Mouse (Mus musculus): ENCODE measurements around the gene Selenon. TPM values are rescaled to one million over a fixed set of nuclear protein-coding genes. Genes with fewer than 3 reads are reported as not detected.
"Not testable (repeated sequence)": the region's sequence is repeated elsewhere in the genome, so short reads cannot be mapped to it uniquely, and the experiment has no call there.

Selenon gene
- polyA plus RNA-seq, 1 experiment from 2014 or later: 4.1 TPM

DNA sequence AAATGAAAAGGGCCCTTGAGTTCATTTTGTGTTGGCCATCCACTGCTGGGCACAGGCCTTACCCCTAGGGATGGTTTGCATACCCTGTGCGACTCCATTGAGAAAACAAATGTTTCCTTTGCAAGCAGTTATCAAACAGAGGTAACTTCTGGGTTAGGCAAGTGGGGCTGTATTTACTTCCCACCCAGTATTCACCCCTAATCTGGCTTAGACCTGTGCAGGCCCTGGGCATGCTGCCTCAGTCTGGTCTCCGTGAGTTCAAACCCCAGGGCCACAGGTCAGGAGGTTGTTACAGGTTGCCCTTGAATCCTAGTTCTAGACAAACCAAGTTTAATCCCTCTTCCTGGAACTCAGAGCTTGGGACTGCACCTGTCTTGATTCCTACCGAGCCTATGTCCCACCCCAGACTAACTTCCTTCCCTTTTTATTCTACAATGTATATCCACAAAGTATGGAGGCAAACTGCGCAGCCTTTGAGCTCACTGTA, 46.6 kb downstream of the Selenon start:
- peak overlapping the region; percentile 84 for H3K27ac ChIP-seq (replicated peaks)
- no peak for ATAC-seq (ENCODE audit: insufficient read depth)
- peaks cover 3% of the 10 kb centered on the region; the same call in 1 of the 2 replicates for H3K36me3 ChIP-seq (replicated peaks)
- H3K9me3 ChIP-seq (replicated peaks): no peaks in the 10 kb centered on the region
- H3K9ac ChIP-seq: peak overlapping the region; percentile 20; the same call in 1 of the 2 replicates
- H3K4me3 ChIP-seq (replicated peaks): no peak overlapping the region
- 58% methylated on average over 4 of the region's 4 CpGs for WGBS (ENCODE audit: insufficient replicate concordance)
- H3K27me3 ChIP-seq: no peaks in the 10 kb centered on the region
- peaks cover 75% of the 10 kb centered on the region for H3K4me1 ChIP-seq (replicated peaks)
- H3K4me2 ChIP-seq: peak overlapping the region; percentile 23; the same call in 1 of the 2 replicates

DNA sequence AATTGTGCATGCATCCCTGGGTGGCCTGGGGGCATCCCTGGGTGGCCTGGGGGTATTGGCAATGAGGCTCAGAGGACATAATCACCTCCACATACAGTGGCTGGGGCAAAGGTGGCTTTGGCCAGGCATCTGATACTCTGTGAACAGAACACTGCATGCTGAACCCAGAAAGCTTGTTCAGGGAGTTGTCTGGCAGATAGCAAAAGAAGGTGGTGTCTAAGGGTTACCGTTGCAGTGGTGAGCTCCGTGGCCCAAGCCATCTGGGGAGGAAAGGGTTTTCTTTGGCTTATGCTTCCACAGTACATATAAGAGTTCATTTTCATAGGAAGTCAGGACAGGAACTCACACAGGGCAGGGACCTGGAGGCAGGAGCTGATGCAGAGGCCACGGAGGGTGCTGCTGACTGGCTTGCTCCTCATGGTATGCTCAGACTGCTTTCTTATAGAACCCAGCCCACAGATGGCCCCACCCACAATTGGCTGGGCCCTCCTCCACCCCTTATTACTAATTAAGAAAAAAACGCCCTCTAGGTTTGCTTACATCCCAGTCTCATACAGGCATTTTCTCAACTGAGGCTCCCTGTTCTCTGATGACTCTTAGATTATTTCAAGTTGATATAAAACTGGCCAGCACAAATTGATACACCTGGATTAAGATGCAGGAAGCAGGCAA, 48.1 kb downstream of the Selenon start:
- peaks cover 3% of the 10 kb centered on the region; the same call in 1 of the 2 replicates for H3K36me3 ChIP-seq (replicated peaks)
- H3K4me1 ChIP-seq (replicated peaks): peaks cover 68% of the 10 kb centered on the region
- peak overlapping the region; percentile 30 for H3K4me3 ChIP-seq (replicated peaks)
- no peaks in the 10 kb centered on the region for H3K27me3 ChIP-seq
- WGBS (ENCODE audit: insufficient replicate concordance): 29% methylated on average over 4 of the region's 4 CpGs
- ATAC-seq (ENCODE audit: insufficient read depth): peak; percentile 60
- H3K27ac ChIP-seq (replicated peaks): peak overlapping the region; percentile 67
- peak overlapping the region; percentile 31; the same call in 1 of the 2 replicates for H3K9ac ChIP-seq
- H3K9me3 ChIP-seq (replicated peaks): no peaks in the 10 kb centered on the region
- peak overlapping the region; percentile 59 for H3K4me2 ChIP-seq

DNA sequence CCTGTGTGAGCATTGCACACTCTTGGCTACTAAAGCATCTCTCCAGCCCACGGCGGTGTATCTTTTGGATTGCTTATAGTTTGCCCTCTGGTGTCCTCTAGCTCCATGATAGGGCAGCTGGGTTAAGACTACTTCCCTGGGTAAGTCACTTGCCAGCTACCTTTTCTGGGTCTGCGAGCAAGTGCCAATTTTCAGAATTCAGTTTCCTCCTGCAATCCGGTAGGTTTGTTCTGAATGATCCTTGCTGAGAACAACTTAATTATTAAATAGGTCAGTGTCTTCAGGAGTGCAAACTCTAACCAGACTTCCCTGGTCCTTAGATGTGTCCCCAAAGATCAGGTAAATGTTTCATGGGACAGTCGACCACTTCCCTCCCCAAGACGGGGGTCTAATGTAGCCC, 50.9 kb downstream of the Selenon start:
- Histone ChIP-seq H3K4me1 (replicated peaks) (peaks cover 67% of the 10 kb centered on the region), H3K36me3 (replicated peaks) (no peaks in the 10 kb centered on the region), H3K27me3 (no peaks in the 10 kb centered on the region; the same call in 1 of the 2 replicates), H3K9me3 (replicated peaks) (no peaks in the 10 kb centered on the region), H3K9ac (no peak overlapping the region), H3K27ac (replicated peaks) (no peak overlapping the region), H3K4me3 (replicated peaks) (no peak overlapping the region), H3K4me2 (no peak overlapping the region)
- 77% methylated on average over 6 of the region's 6 CpGs for WGBS (ENCODE audit: insufficient replicate concordance)
- no peak for ATAC-seq (ENCODE audit: insufficient read depth)

DNA sequence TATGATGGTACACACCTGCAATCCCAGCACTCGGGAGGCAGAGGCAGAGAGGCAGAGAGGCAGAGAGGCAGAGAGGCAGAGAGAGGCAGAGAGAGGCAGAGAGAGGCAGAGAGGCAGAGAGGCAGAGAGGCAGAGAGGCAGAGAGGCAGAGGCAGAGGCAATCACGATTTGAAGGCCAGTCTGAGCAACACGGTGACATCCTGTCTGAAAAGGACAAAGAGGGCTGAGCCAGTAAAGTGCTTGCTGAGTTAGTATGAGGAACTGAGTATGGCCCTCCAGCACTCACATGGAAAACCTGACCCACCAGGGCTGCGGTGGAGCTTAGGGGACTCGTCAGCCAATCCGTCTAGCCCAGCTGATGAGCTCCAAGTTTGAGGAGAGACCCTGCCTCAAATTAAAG, 53.0 kb downstream of the Selenon start:
- 54% methylated on average over 6 of the region's 6 CpGs for WGBS (ENCODE audit: insufficient replicate concordance)
- not testable (repeated sequence) for H3K27me3 ChIP-seq; H3K9ac ChIP-seq; H3K4me2 ChIP-seq; H3K4me3 ChIP-seq (replicated peaks); ATAC-seq (ENCODE audit: insufficient read depth); H3K36me3 ChIP-seq (replicated peaks); H3K27ac ChIP-seq (replicated peaks); H3K9me3 ChIP-seq (replicated peaks)
- H3K4me1 ChIP-seq (replicated peaks): peaks cover 67% of the 10 kb centered on the region

DNA sequence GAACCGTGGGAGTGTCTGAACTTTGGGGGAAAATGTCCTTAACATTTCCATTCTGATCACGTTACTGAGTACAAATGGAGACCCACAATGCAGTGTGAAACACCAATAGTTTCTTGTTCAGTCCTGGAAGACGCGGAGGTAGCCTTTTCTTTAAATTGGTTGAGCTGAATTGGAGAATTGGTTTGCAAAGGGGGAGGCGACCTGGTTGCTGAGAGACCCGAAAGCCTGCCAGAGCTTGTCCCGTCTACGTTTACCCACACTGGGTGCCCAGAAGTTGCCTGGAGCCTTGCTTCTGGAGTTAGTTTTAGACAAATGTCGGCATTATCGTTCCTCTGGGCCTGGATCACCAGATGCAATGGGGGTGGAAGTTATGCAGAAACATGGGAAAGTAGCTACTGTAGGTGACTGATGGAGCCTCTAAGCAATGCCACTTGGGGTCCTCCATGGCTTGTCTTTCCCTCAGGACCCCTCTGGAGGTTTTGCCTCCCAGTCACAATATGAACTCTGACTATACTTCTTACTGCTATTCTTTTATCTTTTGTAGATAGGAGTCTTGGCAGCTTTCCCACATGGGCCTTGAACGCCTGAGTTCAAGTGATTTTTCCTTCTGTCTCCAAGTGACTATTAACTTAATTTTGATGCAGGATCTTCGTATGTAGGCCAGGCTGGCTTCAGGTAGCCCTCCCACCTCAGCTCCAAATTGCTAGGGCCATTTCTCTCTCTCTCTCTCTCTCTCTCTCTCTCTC, 53.8 kb downstream of the Selenon start:
- H3K27ac ChIP-seq (replicated peaks): no peak overlapping the region

DNA sequence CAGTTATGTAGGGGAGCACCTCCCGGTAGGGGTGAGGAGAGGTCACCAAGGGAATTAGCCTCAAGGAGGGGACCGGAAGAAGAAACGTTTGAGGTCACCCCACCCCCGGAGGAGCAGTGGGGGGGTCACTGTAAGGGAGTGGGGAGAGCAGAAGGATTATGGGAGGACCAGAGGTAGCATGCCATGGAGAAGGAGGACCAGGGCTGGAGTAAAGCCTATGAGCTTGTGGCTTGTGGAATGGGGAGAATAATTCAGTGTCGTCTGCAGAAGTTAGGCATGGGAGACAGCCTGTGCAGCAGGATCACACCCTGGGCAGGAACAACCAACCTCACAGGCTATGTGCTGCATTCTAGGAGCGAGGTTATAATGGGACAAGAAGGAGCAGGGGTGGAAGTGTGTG, 54.7 kb downstream of the Selenon start:
- 5% methylated on average over 6 of the region's 6 CpGs for WGBS (ENCODE audit: insufficient replicate concordance)
- Histone ChIP-seq H3K27me3 (peaks cover 8% of the 10 kb centered on the region; the same call in 1 of the 2 replicates), H3K9me3 (replicated peaks) (no peaks in the 10 kb centered on the region), H3K4me2 (peak overlapping the region; percentile 94), H3K4me1 (replicated peaks) (peaks cover 59% of the 10 kb centered on the region), H3K27ac (replicated peaks) (peak overlapping the region; percentile 84), H3K9ac (peak overlapping the region; percentile 47), H3K4me3 (replicated peaks) (peak overlapping the region; percentile 62), H3K36me3 (replicated peaks) (no peaks in the 10 kb centered on the region)
- peak; percentile 4; the same call in 1 of the 2 replicates for ATAC-seq (ENCODE audit: insufficient read depth)

More for the DNA sequence above, 53.8 kb downstream of the Selenon start:
- Histone ChIP-seq H3K36me3 (replicated peaks) (no peaks in the 10 kb centered on the region), H3K4me2 (peak overlapping the region; percentile 94), H3K4me1 (replicated peaks) (peaks cover 62% of the 10 kb centered on the region), H3K27me3 (peaks cover 4% of the 10 kb centered on the region; the same call in 1 of the 2 replicates), H3K9me3 (replicated peaks) (no peaks in the 10 kb centered on the region), H3K4me3 (replicated peaks) (peak overlapping the region; percentile 62), H3K9ac (no peak overlapping the region)
- no peak for ATAC-seq (ENCODE audit: insufficient read depth)
- 60% methylated on average over 12 of the region's 12 CpGs for WGBS (ENCODE audit: insufficient replicate concordance)

DNA sequence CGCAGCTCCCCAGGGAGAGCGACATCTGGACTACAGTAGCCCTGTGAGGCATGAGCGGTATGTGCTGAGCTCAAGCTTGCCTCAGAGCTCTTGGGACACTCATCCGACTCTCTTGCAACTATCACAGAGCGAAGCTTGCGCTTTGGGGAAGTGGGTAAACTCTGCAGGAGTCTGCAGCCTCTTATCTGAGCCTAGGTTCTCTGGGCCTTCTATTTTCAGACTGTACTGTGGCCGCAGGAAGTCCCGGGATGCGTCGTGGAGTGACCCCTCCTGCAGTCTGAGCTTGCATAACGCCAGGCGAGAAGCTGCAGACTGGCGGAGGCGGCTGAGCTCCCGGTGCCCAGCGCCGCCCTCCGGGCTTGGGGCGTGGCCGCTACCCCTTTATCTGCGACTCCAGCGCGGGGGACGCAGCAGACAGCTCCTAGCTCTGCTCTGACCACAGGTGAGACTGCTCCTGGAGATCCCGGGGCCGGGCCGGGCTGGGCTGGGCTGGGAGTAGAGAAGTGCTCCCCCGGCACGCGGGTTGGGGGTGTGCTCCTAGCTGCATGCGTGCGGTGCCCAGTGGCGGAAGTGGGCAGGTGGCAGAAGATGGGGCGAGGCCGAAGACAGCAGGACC, 55.3 kb downstream of the Selenon start, which contains the start of gene Paqr7:
Gene Paqr7 (plus strand): TSS at position 103 of the 616 bp plus-strand sequence.
- Histone ChIP-seq H3K9ac (peak within 1 kb of the TSS; percentile 47), H3K27me3 (peaks cover 11% of the 10 kb centered on the region; the same call in 1 of the 2 replicates), H3K4me3 (replicated peaks) (peak within 1 kb of the TSS; percentile 62), H3K36me3 (replicated peaks) (no peaks in the 10 kb centered on the region), H3K4me1 (replicated peaks) (peaks cover 57% of the 10 kb centered on the region), H3K9me3 (replicated peaks) (no peaks in the 10 kb centered on the region), H3K27ac (replicated peaks) (peak within 1 kb of the TSS; percentile 84), H3K4me2 (peak within 1 kb of the TSS; percentile 94)
- WGBS (ENCODE audit: insufficient replicate concordance): under 1% methylated on average over 35 of the region's 35 CpGs
- peak; percentile 81 for ATAC-seq (ENCODE audit: insufficient read depth)

DNA sequence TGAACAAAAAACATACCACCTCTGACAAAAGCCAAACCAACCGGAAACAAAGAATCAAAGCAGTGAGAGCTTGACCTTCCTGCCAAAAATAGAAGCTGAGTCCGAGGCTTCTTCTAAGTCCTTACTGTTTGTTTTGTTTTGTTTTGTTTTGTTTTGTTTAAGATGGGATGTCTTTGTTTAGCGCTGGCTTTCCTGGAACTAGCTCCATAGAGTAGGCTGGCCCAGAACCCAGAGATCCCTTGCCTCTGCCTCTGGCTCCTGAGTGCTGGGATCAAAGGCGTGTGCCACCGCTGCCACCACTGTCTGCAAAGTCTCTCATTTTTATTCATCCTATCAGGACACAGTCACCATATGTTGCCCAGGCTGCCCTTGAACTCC, 56.4 kb downstream of the Selenon start:
- Histone ChIP-seq H3K9me3 (replicated peaks) (no peaks in the 10 kb centered on the region), H3K4me1 (replicated peaks) (peaks cover 56% of the 10 kb centered on the region), H3K27me3 (peaks cover 11% of the 10 kb centered on the region; the same call in 1 of the 2 replicates), H3K36me3 (replicated peaks) (no peaks in the 10 kb centered on the region), H3K27ac (replicated peaks) (peak overlapping the region; percentile 64), H3K4me2 (no peak overlapping the region), H3K4me3 (replicated peaks) (no peak overlapping the region), H3K9ac (no peak overlapping the region)
- ATAC-seq (ENCODE audit: insufficient read depth): no peak
- 61% methylated on average over 5 of the region's 5 CpGs for WGBS (ENCODE audit: insufficient replicate concordance)

DNA sequence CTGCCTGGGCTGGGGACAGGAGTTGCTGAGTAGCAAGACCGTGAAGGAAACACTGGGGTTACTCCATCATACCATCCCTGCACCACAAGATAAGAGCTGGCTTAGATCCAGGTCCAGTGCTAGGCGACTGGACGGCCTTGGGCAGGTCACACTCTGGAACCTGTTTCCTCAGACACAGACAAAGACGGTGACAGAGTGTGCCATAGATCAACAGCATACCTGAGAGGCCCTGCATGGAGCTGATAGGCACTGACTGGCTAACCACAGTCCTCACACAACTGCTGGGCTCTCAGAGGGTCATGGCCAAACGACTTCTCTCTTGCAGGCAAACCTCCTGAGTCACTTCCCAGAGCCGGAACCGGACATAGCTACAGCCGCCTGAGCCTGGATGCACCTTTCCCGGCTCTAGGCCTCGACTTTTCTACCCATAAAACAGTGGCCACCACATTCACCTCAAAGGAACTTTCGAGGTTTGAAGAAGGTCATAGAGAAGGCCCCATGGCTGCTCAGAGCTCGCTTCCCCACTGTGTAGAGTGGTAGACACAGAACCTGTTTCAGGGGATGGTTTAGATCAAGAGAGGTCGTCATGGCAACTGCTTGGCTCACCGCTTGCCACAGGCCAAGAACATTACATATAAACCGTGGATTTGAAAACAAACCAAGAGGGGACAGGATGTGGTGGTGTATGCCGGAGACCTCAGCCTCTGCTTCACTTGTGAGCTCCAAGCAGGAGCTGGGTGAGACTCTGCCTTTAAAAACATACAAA, 57.0 kb downstream of the Selenon start:
- ATAC-seq (ENCODE audit: insufficient read depth): peak; percentile 17; the same call in 1 of the 2 replicates
- H3K9me3 ChIP-seq (replicated peaks): no peaks in the 10 kb centered on the region
- peaks cover 11% of the 10 kb centered on the region; the same call in 1 of the 2 replicates for H3K27me3 ChIP-seq
- peak overlapping the region; percentile 64 for H3K27ac ChIP-seq (replicated peaks)
- 14% methylated on average over 16 of the region's 16 CpGs for WGBS (ENCODE audit: insufficient replicate concordance)
- no peaks in the 10 kb centered on the region for H3K36me3 ChIP-seq (replicated peaks)
- no peak overlapping the region for H3K4me2 ChIP-seq
- H3K4me1 ChIP-seq (replicated peaks): peaks cover 56% of the 10 kb centered on the region
- no peak overlapping the region for H3K4me3 ChIP-seq (replicated peaks)
- H3K9ac ChIP-seq: 0 out of 2 replicates have a peak overlapping the region, but pooled peaks have one; percentile 10

DNA sequence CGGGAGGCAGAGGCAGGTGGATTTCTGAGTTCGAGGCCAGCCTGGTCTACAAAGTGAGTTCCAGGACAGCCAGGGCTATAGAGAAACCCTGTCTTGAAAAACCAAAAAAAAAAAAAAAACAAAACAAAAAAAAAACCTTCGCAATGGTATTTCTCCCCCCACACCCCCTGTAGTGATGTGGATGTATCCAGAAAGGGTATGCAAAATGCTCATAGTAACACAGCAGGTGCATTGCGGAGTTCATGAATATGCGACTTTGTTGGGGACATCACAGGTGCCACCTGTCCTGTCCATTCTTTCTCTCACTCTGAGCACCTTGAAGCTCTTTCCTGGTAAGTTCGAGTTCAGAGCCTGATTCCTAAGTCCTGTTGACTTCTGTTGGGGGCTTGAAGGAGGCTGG, 57.8 kb downstream of the Selenon start:
- ATAC-seq (ENCODE audit: insufficient read depth); H3K9me3 ChIP-seq (replicated peaks); H3K36me3 ChIP-seq (replicated peaks); H3K4me3 ChIP-seq (replicated peaks); H3K4me2 ChIP-seq; H3K9ac ChIP-seq: not testable (repeated sequence)
- Histone ChIP-seq H3K4me1 (replicated peaks) (peaks cover 63% of the 10 kb centered on the region), H3K27me3 (peaks cover 11% of the 10 kb centered on the region; the same call in 1 of the 2 replicates), H3K27ac (replicated peaks) (peak overlapping the region; percentile 64)
- 63% methylated on average over 6 of the region's 6 CpGs for WGBS (ENCODE audit: insufficient replicate concordance)

Measured in liver, embryonic 15.5 days (tissue).